Mouse (Mus musculus) spleen, adult 2 months (tissue): ENCODE results near the gene Nipbl. TPM values are rescaled to one million over a fixed set of nuclear protein-coding genes. Genes with fewer than 3 reads are reported as not detected.

Source experiments
- DNase-seq, 2 experiments: peaks; one replicate each; pipeline versions ENCODE4 v3.0.0 to v3.0.0-alpha.2; 2012 to 2021; ENCODE audit warnings: low spot score in 2 of 2, low read depth in 1 of 2
- H3K27ac ChIP-seq: fragments of 200-500 bp; 2 replicates; pipeline ENCODE4 v1.5.1; 2012; ENCODE audit warnings: low read length, inconsistent platforms; ENCODE audit not compliant: insufficient read depth
- H3K27me3 ChIP-seq: fragments of 200-500 bp; 2 replicates; pipeline ENCODE4 v1.6.1; 2012; ENCODE audit warnings: mild to moderate bottlenecking, moderate library complexity, low read length, inconsistent platforms; ENCODE audit not compliant: control insufficient read depth, insufficient read depth
- H3K36me3 ChIP-seq: fragments of 200-500 bp; 2 replicates; pipeline ENCODE4 v1.6.1; 2012; ENCODE audit warnings: mild to moderate bottlenecking, low read length, inconsistent platforms; ENCODE audit not compliant: control insufficient read depth, insufficient read depth
- H3K4me1 ChIP-seq: fragments of 200-500 bp; 2 replicates; pipeline ENCODE4 v1.6.1; 2011; ENCODE audit warnings: inconsistent platforms; ENCODE audit not compliant: control insufficient read depth, insufficient read depth, insufficient read length
- H3K4me3 ChIP-seq: fragments of 200-500 bp; 2 replicates; pipeline ENCODE4 v1.5.1; 2011; ENCODE audit warnings: mild to moderate bottlenecking, inconsistent platforms; ENCODE audit not compliant: insufficient read depth, insufficient read length; ENCODE audit errors: extremely low read depth
- CTCF ChIP-seq: fragments of 200-500 bp; IDR thresholded peaks from 2 replicates; pipeline ENCODE4 v1.5.1; 2011; ENCODE audit warnings: mild to moderate bottlenecking, inconsistent platforms; ENCODE audit not compliant: insufficient read depth, insufficient read length, insufficient replicate concordance; ENCODE audit errors: extremely low read depth
- POLR2A ChIP-seq: fragments of 200-500 bp; IDR thresholded peaks from 2 replicates; pipeline ENCODE4 v1.6.1; 2011; ENCODE audit warnings: low read depth, low read length, inconsistent platforms
- WGBS: fragments of 180-500 bp; shearing (Covaris S2); methylation state at CpG from one replicate; pipeline ENCODE4 v1.1.7; 2018; 5-methylcytosine and 5-hydroxymethylcytosine counted together
- polyA plus RNA-seq: library from polyadenylated mRNA; depleted of rRNA; stranded (reverse); fragments of >200 nt; gene quantifications from 2 replicates; pipeline ENCODE4 v1.2.3, GENCODE M21; 2012

Nipbl gene
- polyA plus RNA-seq, 1 experiment = 5.0 TPM

GRCm38 (mm10) chr15:8420909-8421308 is 23.4 kb downstream of the Nipbl start:
- 58% methylated on average over 6 of the region's 6 CpGs for WGBS
- TF ChIP-seq CTCF (no peak), POLR2A (no peak)
- Histone ChIP-seq H3K4me3 (no peak overlapping the region), H3K27ac (no peak overlapping the region), H3K27me3 (no peaks in the 10 kb centered on the region), H3K36me3 (no peaks in the 10 kb centered on the region), H3K4me1 (peaks cover 5% of the 10 kb centered on the region; the same call in 1 of the 2 replicates)
- DNase-seq = no peak

- Histone ChIP-seq H3K4me3 (no peak overlapping the region), H3K36me3 (no peaks in the 10 kb centered on the region), H3K27me3 (no peaks in the 10 kb centered on the region), H3K4me1 (peaks cover 5% of the 10 kb centered on the region; the same call in 1 of the 2 replicates), H3K27ac (no peak overlapping the region)
- DNase-seq = no peak
- TF ChIP-seq POLR2A (no peak), CTCF (no peak)
- WGBS = 76% methylated on average over 4 of the region's 4 CpGs
These were observed 27.6 kb downstream of the Nipbl start for GRCm38 (mm10) chr15:8416500-8417138.

- TF ChIP-seq POLR2A (no peak), CTCF (no peak)
- no peak overlapping the region for H3K4me3 ChIP-seq
- WGBS = 80% methylated on average over 3 of the region's 3 CpGs
- H3K27me3 ChIP-seq = no peaks in the 10 kb centered on the region
- H3K27ac ChIP-seq = no peak overlapping the region
- H3K4me1 ChIP-seq = peaks cover 5% of the 10 kb centered on the region
- DNase-seq = no peak
- H3K36me3 ChIP-seq = no peaks in the 10 kb centered on the region
These were observed 30.9 kb downstream of the Nipbl start for GRCm38 (mm10) chr15:8413356-8413755.

- Histone ChIP-seq H3K4me3 (no peak overlapping the region), H3K27ac (no peak overlapping the region), H3K4me1 (peaks cover 5% of the 10 kb centered on the region), H3K36me3 (no peaks in the 10 kb centered on the region), H3K27me3 (no peaks in the 10 kb centered on the region)
- TF ChIP-seq POLR2A (no peak), CTCF (no peak)
- 54% methylated on average over 1 of the region's 1 CpGs for WGBS
- no peak for DNase-seq
These were observed 32.4 kb downstream of the Nipbl start for GRCm38 (mm10) chr15:8411873-8412272.

GRCm38 (mm10) chr15:8411168-8411837 is 33.0 kb downstream of the Nipbl start:
- Histone ChIP-seq H3K4me1 (peaks cover 5% of the 10 kb centered on the region), H3K27ac (no peak overlapping the region), H3K4me3 (no peak overlapping the region), H3K36me3 (no peaks in the 10 kb centered on the region), H3K27me3 (no peaks in the 10 kb centered on the region)
- no peak for DNase-seq
- TF ChIP-seq POLR2A = no peak
- no peak for TF ChIP-seq CTCF
- 41% methylated on average over 1 of the region's 1 CpGs for WGBS

GRCm38 (mm10) chr15:8407082-8407481 is 37.2 kb downstream of the Nipbl start:
- H3K4me3 ChIP-seq = no peak overlapping the region
- WGBS = 63% methylated on average over 2 of the region's 2 CpGs
- H3K27me3 ChIP-seq = no peaks in the 10 kb centered on the region
- H3K27ac ChIP-seq = no peak overlapping the region
- peaks cover 7% of the 10 kb centered on the region for H3K4me1 ChIP-seq
- TF ChIP-seq CTCF (no peak), POLR2A (no peak)
- no peak for DNase-seq
- H3K36me3 ChIP-seq = no peaks in the 10 kb centered on the region

- Histone ChIP-seq H3K4me1 (peaks cover 7% of the 10 kb centered on the region), H3K27ac (no peak overlapping the region)
- WGBS = 86% methylated on average over 2 of the region's 2 CpGs
These were observed 38.0 kb downstream of the Nipbl start for GRCm38 (mm10) chr15:8406219-8406618.

More at GRCm38 (mm10) chr15:8406219-8406618, 38.0 kb downstream of the Nipbl start:
- no peak for TF ChIP-seq POLR2A
- Histone ChIP-seq H3K4me3 (no peak overlapping the region), H3K27me3 (no peaks in the 10 kb centered on the region), H3K36me3 (no peaks in the 10 kb centered on the region)
- no peak for DNase-seq
